Mouse (Mus musculus) thymus, adult 2 months (tissue): ENCODE data around the gene Pacrg.

Source experiments
- CTCF ChIP-seq: fragments of 200-500 bp; IDR thresholded peaks from 2 replicates; pipeline ENCODE4 v1.5.1; 2012; ENCODE audit warnings: mild to moderate bottlenecking, control low read depth, low read length, moderate library complexity, borderline replicate concordance; ENCODE audit not compliant: control insufficient read depth, poor library complexity, insufficient read depth; ENCODE audit errors: extremely low read depth
- POLR2A ChIP-seq: fragments of 200-500 bp; IDR thresholded peaks from 2 replicates; pipeline ENCODE4 v1.6.1; 2012; ENCODE audit warnings: mild to moderate bottlenecking, low read length, control low read depth, moderate library complexity; ENCODE audit not compliant: control insufficient read depth, poor library complexity, insufficient read depth; ENCODE audit errors: extremely low read depth

DNA sequence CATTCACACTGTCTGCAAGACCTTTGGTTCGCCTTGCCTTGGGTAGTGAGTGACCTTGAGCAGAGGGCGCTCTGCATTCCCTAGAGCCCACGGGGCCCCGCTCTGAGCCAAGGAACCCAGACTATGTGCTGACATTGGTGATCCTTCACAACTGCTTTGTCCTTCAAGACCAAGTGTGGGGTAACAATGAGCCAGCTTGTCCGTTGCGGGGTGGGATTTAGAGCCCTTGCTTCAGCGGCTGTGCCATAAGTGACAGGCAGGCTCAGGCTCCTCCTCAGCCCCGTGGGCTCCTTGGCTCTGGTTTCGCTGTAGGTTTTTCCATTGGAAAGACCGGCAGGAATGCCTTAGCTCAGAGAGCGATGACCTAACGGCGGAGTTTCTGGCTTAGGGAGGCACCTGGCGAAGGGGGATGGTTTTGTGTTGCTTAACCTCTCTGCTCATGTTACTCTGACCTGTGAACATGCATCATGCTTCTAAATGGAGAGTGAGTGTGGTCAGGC is 390.3 kb downstream of the Pacrg start:
- TF ChIP-seq POLR2A (no peak), CTCF (no peak)
